Mouse (Mus musculus): ENCODE results near the gene Lhfpl4.

Gene Lhfpl4

DNA sequence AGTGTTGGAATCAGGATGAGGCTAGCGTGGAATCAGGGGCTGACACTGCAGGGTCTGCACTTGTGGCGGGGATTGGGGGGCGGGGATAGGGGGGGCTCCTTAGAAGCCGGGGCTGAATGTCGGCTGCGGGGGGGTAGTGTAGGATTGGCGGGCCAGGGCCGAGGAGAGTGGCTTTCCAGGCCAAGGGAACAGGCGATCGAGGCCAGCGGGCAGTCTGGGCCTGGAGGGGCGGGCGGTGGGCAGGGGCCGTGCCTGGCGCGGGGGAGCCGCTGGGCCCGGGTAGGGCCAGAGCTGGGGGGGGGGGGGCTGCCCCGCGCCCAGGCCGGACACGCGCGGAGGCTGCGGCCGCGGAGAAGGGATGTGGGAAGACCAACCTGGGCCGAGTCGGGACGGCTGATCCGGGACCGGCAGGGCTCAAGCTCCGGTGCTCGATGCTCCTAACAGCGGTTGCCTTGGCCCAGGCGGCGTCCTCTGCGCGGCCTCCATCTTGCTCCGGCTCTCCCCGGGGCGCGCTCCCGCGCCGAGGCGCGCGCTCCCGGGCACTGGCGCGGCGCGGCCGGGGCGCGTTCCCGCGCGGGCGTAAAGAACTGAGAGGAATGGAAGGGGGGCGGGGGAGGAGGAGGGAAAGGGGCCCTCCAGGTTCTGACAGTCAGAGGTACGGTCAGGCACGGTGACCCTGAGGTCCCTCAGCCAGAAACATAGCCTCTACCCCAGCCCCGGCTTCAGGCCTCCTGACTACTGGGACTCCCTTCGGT, at the start of gene Lhfpl4:
Gene Lhfpl4, minus strand, starts transcription at position 544 of the 755 bp plus-strand sequence.
- in situ Hi-C loops (cut with MboI; ENCODE audit: low pct_unique_long_range_greater_than_20kb in 1 of 2, low sequenced_read_pairs in 2 of 2, unreplicated experiment in 1 of 2): no loop called here

- in situ Hi-C loops (cut with MboI; ENCODE audit: low pct_unique_long_range_greater_than_20kb in 1 of 2, low sequenced_read_pairs in 2 of 2, unreplicated experiment in 1 of 2): no loop called here
Measured at GRCm38 (mm10) chr6:113242753-113243152, 47.6 kb upstream of the Lhfpl4 start.

DNA sequence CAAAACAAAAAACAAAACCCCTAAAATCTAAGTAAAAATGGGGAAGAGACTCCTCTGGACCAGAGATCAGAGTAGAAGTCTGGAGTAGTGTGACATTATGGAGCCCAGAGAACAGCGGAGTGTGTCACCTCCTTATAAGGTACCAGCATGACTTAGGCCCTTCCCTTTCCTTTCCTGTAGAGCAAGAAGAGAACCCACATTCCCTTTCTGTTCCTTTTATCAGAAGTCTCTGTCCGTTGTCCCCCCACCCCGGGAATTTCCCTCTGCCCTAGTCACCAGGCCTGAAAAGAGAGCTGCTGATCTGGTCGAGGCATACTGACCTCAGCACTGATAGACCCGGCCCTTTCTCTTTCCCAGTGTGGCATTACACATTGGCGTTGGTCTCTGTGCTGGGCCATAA, 43.3 kb upstream of the Lhfpl4 start:
- in situ Hi-C loops (cut with MboI; ENCODE audit: low pct_unique_long_range_greater_than_20kb in 1 of 2, low sequenced_read_pairs in 2 of 2, unreplicated experiment in 1 of 2): no loop called here

DNA sequence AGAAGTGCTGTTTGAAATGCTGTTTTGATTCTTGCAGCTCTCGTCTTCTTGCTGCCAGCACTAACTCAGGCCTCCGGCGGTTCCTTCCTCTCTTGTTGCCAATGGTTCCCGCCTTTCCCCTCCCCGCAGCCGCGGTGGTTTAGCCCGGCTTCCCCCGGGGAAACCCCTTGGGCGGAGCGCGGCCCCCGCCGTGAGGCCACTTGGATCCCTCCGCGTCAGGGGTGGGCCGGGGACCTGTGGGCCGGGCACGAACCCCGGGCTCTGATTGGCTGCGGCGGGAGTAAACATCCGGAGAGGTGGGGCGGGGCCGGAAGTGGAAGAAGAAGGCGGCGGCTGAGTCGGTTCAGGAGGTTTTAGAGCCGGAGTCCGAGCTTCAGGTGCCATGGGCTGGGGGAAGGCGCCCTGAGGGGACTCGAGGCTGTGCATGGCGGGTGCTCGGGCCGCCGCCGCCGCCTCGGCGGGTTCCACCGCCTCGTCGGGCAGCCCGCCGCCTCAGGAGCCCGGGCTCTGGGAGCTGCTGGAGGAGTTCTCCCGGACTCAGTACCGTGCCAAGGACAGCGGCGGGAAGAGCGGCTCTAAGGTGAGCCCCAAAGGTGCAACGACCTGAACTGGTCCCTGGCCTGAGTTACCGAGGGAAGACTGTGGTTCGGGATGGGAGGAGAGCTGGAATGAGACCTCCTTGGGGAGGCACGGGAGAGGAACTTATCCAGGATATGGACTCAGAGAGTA, 42.5 kb upstream of the Lhfpl4 start, which contains the start of gene Mtmr14:
Gene Mtmr14, plus strand, starts transcription at position 302 of the 729 bp plus-strand sequence.
- in situ Hi-C loops (cut with MboI; ENCODE audit: low pct_unique_long_range_greater_than_20kb in 1 of 2, low sequenced_read_pairs in 2 of 2, unreplicated experiment in 1 of 2): no loop called here

DNA sequence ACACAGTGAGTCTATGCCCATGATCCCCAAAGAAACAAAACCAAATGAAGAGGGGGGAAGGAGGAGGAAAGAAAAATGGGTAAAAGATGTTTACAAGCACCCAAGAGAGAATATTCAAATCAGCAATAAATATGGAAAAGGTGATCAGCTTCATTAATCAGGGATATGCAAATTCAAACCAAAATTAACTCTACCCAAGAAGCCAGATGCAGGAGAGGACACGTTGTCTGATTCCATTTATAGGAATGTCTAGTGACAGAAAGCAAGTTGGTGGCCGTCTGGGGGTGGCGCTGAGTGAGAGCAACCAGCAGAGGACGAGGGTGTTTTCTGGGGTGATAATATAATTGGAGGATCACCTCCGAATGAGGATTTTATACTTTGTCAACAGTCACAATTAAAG, 40.0 kb upstream of the Lhfpl4 start:
- in situ Hi-C loops (cut with MboI; ENCODE audit: low pct_unique_long_range_greater_than_20kb in 1 of 2, low sequenced_read_pairs in 2 of 2, unreplicated experiment in 1 of 2): no loop called here

DNA sequence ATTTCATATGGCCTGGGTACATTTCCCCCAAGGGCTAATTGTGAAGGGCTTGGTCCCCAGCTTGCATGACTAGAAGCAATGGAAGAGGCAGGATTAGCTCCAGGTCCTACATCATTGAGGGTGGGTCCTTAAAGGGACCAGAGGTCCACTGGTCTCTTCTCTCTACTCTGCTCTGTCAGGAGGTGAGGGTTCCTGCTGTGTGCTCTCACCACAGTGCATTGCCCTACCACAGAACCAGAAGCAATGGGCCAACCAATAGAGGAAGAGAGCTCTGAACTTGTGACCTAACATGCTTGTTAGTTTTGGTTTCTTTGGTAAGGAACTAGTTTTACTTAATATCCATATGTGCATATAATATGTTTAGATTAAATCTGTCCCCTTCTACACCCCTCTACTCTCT, 31.5 kb upstream of the Lhfpl4 start:
- in situ Hi-C loops (cut with MboI; ENCODE audit: low pct_unique_long_range_greater_than_20kb in 1 of 2, low sequenced_read_pairs in 2 of 2, unreplicated experiment in 1 of 2): no loop called here

DNA sequence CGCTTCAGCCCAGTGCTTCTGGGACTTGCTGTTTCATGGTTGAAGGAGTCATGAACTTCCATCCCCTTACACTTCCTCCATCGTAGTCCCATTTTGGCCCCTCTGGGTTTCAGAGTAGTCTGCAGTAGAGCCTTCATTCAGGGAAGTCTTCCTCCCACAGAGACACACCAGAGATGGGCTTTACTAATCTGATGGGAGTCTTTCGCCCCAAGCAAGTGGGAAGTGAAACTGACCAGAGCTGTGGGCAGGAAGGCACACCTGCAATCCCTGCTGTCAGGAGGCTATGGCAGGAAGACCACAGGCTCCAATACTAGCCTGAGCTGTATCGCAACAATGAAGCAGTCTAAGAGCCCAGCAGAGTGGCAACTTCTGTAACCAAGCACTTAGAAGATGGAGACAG, 30.6 kb upstream of the Lhfpl4 start:
- in situ Hi-C loops (cut with MboI; ENCODE audit: low pct_unique_long_range_greater_than_20kb in 1 of 2, low sequenced_read_pairs in 2 of 2, unreplicated experiment in 1 of 2): no loop called here

DNA sequence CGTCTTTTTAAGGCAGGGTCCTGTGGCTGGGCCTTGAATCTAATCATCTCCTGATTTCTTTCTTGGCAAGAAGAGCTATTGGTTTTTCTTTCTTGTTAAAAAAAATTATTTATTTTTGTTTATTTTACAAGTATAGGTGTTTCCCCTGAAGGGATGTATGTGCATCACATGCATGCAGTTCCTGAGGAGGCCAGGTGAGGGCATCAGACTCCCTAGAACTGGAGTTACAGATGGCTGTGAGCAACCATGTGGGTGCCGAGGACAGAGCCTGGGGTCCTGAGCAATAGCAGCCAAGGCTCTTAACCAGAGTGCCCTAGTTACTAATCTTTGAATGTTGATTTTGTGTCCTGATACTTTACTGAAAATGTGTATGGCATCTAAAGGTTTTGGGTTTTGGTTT, 21.1 kb upstream of the Lhfpl4 start:
- in situ Hi-C loops (cut with MboI; ENCODE audit: low pct_unique_long_range_greater_than_20kb in 1 of 2, low sequenced_read_pairs in 2 of 2, unreplicated experiment in 1 of 2): no loop called here

- in situ Hi-C loops (cut with MboI; ENCODE audit: low pct_unique_long_range_greater_than_20kb in 1 of 2, low sequenced_read_pairs in 2 of 2, unreplicated experiment in 1 of 2): no loop called here
Measured at GRCm38 (mm10) chr6:113195596-113195992, 410 bp upstream of the Lhfpl4 start.

GRCm38 (mm10) chr6:113194517-113194840, 705 bp downstream of the Lhfpl4 start:
- in situ Hi-C loops (cut with MboI; ENCODE audit: low pct_unique_long_range_greater_than_20kb in 1 of 2, low sequenced_read_pairs in 2 of 2, unreplicated experiment in 1 of 2): no loop called here

DNA sequence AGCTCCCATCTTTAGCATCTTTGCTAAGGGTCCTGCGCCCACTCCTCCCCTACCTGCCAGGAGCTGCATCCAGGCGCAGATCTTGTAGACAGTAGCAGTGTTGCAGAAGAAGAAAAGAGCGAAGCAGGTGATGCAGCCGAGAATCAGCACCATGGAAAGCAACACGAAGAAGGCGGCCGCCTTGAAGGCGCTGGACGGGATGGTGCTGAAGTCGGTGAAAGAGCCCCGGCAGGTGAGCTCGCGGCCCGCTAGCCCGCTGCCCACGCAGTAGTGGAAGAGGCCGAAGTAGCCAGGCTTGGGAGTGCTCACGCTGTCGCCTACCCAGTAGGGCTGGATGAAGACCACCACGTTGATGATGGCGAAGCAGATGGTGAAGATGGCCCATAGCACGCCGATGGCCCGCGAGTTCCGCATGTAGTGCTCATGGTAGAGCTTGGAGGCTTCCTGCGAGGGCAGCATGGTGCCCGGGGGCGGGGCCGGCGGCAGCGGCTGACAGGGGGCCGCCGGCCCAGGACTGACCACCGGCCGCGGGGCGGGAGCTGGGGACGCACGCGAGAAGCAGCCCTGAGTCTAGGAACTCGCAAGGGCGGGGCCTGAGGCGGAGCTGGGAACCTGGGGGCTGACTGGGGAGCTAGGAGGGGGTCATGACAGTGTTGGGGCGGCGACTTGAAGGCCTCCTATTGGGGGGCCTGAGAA, 1.3 kb downstream of the Lhfpl4 start:
- in situ Hi-C loops (cut with MboI; ENCODE audit: low pct_unique_long_range_greater_than_20kb in 1 of 2, low sequenced_read_pairs in 2 of 2, unreplicated experiment in 1 of 2): no loop called here

GRCm38 (mm10) chr6:113184866-113185525, 10.2 kb downstream of the Lhfpl4 start:
- in situ Hi-C loops (cut with MboI; ENCODE audit: low pct_unique_long_range_greater_than_20kb in 1 of 2, low sequenced_read_pairs in 2 of 2, unreplicated experiment in 1 of 2): no loop called here

- in situ Hi-C loops (cut with MboI; ENCODE audit: low pct_unique_long_range_greater_than_20kb in 1 of 2, low sequenced_read_pairs in 2 of 2, unreplicated experiment in 1 of 2): no loop called here
Measured at GRCm38 (mm10) chr6:113184163-113184562, 11.0 kb downstream of the Lhfpl4 start.

DNA sequence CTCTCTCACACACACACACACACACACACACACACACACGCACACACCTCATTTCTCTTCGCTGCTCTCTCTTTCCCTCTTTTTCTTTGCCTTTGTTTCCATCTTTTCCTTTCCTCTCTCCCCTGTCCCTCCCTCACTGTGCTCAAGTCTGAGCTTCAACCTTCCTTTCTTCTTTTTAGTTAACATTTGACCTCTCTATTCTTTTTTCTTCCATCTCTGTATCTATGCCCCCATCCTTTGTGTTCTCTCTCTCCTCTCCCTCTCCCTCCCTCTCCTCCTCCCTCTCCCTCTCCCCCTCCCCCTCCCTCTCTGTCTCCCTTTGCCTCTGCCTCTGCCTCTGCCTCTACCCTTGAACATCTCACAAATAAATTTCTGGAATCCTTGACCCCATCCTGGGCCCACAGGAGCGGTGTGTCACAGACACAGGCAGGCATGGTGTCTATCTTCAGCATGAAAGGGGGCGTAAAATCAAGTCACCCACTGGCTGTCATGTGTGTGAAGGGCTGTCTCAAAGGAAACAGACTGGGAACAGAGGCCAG, 15.9 kb downstream of the Lhfpl4 start:
- in situ Hi-C loops (cut with MboI; ENCODE audit: low pct_unique_long_range_greater_than_20kb in 1 of 2, low sequenced_read_pairs in 2 of 2, unreplicated experiment in 1 of 2): no loop called here

DNA sequence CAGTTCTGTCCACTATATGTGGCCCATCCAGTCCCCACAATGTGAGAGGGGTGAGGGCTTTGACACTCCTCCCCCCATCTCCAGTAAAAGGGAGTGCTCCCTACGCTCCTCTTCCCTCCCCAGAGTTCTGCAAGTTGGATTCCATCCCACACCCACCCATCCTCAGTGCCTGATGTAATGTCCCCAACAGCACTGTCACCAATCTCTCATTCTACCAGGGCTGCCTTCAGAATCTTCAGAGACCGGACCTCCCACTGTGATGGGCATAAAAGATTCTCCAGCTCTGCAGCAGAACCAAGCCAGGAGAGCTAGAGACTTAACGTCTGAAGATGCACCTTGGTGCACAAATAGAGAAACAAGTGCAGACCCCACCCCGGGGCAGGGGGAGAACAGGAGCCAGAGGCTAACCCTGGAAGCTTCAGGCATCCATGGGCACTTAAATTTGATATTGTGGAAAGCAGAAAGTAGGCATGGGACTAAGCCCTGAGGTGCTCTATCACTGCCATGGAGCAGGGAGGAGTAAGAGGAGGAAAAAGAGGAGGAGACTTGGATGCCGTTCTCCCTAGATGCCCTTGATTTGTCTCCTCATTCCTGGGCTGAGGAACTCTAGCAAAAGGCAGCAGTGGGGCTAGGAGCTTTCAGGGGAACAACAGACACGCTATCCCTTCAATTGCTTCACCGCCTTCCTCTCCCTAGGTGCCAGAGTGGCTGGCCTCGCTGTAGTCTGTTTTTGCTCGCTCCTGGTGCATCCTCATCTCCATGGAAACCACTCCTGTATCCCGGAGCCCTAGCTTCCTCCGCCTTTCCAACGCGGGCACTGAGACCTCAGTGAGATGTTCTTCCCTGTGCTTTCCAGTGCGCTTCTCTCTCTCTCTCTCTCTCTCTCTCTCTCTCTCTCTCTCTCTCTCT, 16.6 kb downstream of the Lhfpl4 start:
- in situ Hi-C loops (cut with MboI; ENCODE audit: low pct_unique_long_range_greater_than_20kb in 1 of 2, low sequenced_read_pairs in 2 of 2, unreplicated experiment in 1 of 2): no loop called here

DNA sequence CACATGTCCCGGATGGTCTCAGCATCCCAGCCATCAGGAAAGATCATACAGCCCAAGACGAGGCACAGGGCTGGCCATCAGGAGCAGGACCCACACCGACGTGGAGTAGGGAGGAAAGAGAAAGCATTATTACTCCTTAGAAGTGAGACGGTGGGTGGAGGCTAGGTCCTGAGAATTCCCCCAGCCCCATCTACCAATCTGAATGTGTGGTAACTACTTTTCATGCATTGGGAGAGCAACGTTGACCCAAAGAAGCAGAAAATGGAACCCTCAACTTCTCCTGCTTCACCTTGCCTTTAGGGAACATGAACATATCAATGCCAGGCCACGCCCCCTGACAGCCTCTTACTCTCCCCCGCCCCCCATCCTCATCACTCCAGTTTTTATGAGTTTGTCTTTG, 18.6 kb downstream of the Lhfpl4 start:
- in situ Hi-C loops (cut with MboI; ENCODE audit: low pct_unique_long_range_greater_than_20kb in 1 of 2, low sequenced_read_pairs in 2 of 2, unreplicated experiment in 1 of 2): no loop called here

DNA sequence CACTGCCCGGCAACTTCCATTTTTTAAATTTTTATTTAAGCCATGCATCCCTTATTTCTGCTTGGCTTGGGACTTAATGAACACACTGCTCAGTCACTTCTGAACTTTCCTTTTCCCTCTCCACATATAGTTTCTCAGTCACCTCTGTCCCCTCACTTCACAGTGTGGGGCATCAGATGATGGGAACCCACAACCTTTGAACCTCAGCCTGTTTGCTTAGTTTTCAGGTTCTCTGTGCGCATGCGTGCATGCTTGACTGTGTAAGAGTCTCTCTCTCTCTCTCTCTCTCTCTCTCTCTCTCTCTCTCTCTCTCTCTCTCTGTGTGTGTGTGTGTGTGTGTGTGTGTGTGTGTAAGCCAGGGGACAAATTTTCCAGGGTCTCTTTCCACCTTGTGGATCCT, 19.7 kb downstream of the Lhfpl4 start:
- in situ Hi-C loops (cut with MboI; ENCODE audit: low pct_unique_long_range_greater_than_20kb in 1 of 2, low sequenced_read_pairs in 2 of 2, unreplicated experiment in 1 of 2): no loop called here

DNA sequence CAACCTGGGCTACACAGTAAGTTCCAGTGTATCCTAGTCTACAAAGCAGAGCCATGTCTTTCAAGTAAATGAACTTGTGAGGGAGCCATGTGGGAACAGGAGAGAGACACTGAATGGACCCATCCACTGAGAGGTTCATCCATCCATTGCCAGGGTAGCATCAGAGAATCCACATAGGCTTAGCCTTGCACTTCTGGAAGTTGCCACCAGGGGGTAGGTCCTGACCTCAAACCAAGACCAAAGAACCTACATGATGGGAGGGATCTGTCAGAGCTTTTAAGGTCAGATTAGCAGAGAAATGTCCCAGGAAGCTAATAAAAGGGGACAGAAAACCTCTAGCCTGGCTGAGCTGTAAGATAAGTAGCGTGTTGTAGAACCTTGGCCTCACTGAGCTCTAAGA, 22.6 kb downstream of the Lhfpl4 start:
- in situ Hi-C loops (cut with MboI; ENCODE audit: low pct_unique_long_range_greater_than_20kb in 1 of 2, low sequenced_read_pairs in 2 of 2, unreplicated experiment in 1 of 2): no loop called here

All from mouse embryonic stem cell (cell line).